Mouse (Mus musculus): Measurements from ENCODE around the gene Mrps12.
"Not testable (repeated sequence)": the region's sequence is repeated elsewhere in the genome, so short reads cannot be mapped to it uniquely, and the experiment has no call there.

Gene Mrps12

DNA sequence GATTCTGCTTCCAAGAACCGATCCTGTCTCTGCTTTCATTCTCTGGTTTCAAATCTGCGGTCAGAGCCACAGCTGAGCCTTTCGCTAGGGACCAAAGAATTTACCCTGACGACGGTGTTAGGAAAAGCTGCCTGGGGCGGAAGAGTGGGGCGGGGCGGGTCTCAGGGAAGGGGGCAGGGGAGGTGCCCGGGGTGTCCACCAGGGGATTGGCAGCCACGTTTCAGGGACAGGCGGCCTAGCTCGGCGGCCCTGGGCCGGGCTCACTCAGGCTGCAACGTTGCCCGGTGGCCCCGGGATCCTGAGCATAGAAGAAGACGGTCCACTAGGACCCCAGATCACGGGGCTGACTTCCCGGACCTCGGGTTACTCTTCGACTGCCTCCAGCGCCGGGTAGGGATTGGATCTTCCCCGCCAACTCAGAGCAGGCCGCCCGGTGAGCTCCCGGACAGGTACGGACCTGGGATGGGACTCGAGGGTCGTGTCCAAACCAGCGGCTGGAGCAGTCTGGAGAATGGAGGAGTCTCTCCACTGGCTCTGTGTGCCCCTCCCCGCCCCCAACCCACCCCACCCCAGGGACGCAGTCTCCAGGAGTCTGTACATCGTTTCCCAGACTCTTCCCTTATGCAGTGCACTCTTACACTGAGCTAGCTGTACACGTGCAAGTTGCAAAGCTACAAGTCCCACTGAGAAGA lies 24.9 kb downstream of the Mrps12 start, which contains the start of gene Fbxo17:
Fbxo17 (plus strand) TSS at position 215 of the 692 bp plus-strand sequence.
- intact Hi-C loops (cut with DNase I): no loop called here

DNA sequence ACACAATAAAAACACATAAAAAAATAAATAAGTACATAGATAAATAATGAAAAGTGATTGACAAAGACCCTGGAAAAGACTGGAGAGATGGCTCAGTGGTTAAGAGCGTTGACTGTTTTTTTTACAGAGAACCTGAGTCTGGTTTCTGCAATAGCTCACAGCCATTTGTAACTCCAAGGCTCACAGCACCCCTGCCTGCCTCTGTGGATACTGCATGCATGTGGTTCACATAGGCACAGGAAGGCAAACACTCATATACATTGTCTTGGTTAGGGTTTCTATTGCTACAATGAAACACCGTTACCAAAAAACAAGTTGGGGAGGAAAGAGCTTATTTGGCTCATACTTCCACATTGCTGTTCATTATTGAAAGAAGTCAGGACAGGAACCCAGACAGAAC lies 26.0 kb downstream of the Mrps12 start:
- intact Hi-C loops (cut with DNase I): no loop called here

DNA sequence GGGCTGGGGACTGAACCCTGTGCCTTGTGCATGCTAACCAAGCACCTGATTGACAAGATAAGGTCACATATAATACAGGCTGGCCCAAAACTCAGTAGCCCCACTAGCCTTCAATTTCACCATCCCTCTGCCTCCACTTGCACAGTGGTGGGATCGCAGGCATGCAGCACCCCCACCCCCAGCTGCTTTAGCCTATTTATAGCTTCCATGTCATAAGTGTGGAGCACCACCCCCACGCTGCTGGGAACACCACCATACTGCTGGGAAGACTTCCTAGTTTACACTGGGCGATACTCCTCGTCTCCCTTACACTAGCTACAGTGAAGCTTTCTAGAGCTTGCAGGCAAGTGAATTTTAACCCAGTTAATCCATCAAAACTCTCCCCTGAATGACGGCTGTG lies 27.0 kb downstream of the Mrps12 start:
- intact Hi-C loops (cut with DNase I): no loop called here

DNA sequence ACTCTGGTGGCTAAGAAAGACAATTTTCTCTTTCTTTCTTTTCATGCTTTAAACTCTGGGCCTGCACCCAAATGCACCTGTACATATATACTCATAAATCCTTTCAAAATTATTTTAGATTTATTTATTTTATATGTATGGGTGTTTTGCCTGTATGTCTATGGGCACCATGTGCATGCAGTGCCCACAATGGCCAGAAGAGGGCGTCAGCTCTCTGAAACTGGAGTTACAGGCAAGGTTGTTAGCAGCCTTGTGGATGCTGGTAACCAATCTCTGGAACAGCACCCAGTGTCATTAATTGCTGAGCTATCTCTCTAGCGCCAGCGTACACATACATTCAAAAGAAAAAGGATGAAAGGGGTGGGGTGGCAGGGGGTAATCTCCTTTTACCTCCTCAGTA lies 30.7 kb downstream of the Mrps12 start:
- intact Hi-C loops (cut with DNase I): no loop called here

DNA sequence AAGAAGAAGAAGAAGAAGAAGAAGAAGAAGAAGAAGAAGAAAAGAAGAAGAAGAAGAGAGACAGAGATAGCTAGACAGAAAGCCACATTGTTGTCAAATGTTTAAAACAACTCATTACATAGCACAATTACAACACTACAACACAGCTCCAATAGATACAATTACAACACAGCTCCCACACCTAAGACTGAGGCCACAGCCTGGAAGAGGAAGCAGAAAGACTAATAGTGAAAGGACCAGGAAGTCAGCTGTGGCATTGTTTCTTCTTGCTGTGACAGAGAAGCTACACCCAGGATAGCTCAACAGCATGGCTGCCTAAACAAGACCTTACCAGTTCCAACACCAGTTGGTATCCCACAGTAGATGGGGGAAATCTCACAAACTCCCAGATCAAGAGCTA lies 32.2 kb downstream of the Mrps12 start:
- intact Hi-C loops (cut with DNase I): no loop called here

DNA sequence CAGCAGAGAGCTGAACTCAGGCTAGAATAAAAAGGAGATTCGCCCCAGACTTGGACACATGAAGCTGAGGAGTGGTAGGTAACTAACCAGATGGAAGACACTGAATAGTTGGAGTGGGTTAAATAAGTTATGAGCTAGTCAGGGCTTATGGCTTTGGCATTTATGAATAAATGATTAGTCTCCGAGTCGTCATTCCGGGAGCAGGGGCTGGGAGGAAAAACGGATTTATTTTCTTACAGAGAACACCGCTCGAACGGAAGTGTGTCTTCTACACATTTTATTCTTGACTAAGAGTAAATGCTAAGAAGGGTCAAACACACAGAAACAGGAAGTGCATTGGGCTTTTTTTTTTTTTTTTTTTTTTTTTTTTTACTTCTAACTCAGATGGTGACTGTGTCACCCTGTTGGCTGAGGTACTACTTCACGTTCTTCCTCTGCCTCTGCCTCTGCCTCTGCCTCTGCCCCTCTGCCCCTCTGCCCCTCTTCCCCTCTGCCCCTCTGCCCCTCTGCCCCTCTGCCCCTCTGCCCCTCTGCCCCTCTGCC lies 38.9 kb downstream of the Mrps12 start:
- intact Hi-C loops (cut with DNase I): no loop called here

DNA sequence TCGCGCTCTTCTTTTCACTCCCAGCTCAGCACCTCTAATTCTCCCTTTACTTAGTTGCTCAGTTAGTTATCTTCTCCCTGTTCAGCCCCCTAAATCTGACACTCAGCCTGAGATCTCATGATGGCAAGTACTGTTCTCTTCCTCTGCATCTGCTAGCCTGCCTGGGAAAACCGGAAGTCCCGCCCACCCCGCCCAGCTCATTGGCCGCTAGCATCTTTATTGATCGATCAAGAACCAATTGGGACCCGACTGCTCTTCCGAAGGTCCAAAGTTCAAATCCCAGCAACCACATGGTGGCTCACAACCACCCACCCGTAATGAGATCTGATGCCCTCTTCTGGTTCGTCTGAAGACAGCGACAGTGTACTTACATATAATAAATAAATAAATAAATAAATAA lies 40.3 kb downstream of the Mrps12 start:
- intact Hi-C loops (cut with DNase I): not testable (repeated sequence)

DNA sequence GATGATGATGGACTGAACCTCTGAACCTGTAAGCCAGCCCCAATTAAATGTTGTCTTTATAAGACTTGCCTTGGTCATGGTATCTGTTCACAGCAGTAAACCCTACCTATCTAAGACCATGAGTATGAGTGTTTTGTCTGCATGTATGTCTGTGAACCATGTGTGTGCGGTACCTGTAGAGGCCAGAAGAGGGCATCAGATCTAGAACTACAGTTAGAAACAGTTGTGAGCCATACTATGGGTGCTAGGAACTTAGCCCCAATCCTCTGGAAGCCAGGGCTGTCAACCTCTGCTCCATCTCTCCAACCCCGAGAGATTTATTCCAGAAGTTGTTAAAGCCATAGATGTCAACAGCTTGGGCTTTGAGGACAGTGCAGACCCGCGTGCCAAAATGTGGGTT lies 41.4 kb downstream of the Mrps12 start:
- intact Hi-C loops (cut with DNase I): no loop called here

DNA sequence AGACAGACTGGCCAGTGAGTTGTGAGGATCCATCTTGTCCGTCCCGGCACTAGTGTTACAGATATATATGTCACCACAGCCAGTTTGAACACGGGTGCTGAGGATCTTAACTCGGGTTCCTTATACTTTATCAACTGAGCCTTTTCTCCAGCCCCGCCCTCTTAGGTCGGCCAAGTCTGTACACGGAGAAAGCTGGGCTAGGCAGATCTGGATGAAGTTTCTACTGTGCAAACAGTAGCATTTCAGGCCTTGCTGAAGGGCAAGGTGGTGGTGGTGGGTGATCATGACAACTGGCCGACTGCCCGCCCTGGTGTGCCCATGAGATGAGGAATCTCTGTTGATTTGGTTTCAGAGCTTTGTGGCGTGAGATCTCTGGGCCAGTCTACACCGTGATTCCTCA lies 44.3 kb downstream of the Mrps12 start:
- intact Hi-C loops (cut with DNase I): no loop called here

DNA sequence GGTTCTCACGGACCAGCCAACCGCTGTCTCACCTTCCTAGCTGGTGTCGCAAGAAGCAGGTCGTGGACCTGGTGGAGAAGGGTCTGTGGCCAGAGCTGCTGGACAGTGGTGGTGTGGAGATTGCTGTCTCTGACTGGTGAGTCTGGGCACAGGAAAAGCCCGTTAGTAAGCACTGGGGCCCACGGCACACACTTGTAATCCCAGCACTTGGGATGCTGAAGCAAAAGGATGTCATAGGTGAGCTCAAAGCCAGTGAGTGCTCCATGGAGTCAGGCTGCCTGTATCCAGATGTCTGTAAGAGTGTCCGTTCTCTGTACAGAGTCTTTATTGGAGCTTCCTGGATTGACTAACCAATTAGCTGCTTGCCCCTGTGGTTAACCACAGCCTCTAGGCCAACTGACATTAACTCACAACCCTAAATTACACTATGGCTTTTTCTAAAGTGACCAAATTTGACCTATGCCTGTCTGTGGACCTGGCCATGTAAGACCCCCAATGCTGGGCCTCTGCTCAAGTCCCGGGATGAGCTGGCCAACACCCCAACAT lies 46.6 kb downstream of the Mrps12 start:
- intact Hi-C loops (cut with DNase I): no loop called here

DNA sequence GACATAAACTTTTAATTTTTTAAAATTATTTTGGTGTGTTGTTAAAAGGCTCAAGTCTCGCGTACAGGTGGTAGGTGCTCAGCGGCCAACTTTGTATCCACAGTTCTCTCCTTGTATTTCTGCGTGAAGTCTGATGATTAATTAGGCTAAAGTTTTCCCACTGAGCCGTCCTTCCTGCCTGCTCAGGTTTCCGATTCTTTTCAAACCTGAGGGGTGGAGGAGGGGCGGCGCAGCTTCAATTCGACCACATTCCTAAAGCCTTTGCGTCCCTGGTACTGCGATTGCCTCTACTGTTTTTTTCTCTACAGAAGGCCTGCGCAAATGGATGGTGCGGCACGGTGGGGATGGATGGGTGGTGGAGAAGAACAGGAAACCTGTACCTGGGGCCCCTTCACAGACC lies 47.2 kb downstream of the Mrps12 start:
- intact Hi-C loops (cut with DNase I): no loop called here

DNA sequence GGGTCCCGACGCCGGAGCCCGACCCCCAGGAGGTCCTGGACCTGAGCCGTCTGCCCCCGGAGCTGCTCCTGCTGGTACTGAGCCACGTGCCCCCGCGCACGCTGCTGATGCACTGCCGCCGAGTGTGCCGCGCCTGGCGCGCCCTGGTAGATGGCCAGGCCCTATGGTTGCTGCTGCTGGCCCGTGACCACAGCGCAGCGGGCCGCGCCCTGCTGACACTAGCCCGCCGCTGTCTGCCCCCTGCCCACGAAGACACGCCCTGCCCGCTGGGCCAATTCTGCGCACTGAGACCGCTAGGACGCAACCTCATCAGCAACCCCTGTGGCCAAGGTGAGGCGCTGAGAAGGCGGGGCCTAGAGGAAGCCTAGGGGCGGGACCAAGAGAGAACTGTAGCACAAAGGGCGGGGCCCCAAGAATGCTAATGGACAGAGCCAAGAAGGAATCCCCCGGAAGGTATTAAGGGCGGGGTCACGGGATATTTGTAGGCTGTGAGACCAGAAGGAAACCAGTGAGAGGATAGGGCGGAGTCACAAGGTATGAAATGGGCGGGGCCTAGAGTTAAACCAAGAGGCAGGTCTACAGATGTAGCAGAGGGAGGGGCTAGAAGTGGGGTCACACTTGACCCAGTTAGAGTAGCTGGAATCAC lies 48.2 kb downstream of the Mrps12 start:
- intact Hi-C loops (cut with DNase I): no loop called here

DNA sequence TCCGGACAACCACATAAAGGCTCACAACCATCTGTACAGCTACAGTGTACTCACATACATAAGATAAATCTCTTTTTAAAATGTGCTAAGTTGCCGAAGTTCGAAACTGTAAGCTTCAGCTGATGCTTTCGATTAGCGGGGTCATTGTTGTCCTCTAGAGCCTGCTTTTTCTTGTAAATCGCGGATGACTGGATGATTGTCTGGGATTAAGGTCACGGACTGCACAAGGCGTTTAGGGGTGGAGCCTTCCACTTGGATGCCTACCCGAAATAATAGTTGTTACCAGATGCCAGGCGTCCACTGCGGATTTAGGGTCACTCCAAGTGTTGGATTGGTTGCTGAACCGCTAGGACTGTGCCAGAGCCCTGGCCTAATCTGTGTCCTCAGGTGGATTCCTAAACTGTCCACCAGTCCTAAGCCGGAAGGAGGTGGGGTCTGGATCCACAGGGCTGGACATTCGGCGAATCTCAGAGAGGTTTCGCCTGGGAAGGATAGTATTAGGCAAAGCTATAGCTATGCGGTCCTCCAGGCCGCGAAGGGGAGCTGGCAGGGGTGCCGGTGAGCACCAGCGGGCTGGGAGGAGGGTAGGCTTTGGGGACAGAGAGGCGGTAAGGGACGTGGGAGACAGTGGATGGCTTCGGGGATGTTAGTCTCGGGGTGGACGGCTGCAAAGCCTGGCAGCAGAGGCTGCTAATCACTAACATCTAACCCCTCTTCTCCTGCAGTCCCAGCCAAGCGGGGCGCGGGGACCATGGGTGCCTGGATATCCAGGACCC lies 48.9 kb downstream of the Mrps12 start, which contains the start of gene Fbxo27:
Fbxo27 (plus strand) TSS at position 305 of the 776 bp plus-strand sequence.
- intact Hi-C loops (cut with DNase I): no loop called here

DNA sequence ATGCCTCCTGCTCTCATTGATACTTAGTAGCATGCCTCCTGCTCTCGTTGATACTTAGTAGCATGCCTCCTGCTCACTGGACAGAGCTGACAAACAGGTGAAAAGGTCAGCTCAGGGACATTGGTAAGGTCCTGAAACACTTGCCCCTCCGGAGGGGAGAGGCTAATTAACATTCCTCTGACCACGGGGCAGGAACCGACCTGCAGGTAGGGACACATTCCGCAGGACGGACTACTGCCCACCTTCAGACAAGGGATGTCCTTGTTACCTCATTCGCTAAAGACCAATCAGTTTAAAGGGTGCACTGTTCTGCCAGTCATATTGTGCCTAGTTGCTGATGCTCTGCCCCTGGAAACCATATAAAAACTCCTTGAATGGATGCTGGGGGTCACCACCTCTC lies 50.5 kb downstream of the Mrps12 start:
- intact Hi-C loops (cut with DNase I): no loop called here
